Mouse (Mus musculus) lung, adult 18-20 months (tissue): Measurements from ENCODE around the gene Vps33b.
A peak's percentile ranks its signal among the peaks of the same experiment; 100 is the strongest.

ENCODE experiments used
- DNase-seq, 2 experiments: peaks; one replicate each; pipeline ENCODE4 v3.0.0; 2022; ENCODE audit warnings: mixed read lengths in 2 of 2

The Vps33b gene

GRCm38 (mm10) chr7:80269751-80270255 lies 354 bp downstream of the Vps33b start:
- DNase-seq = peak in 1 of 2 experiments; percentile 59

GRCm38 (mm10) chr7:80273456-80273855 lies 4.0 kb downstream of the Vps33b start:
- no peak for DNase-seq

- DNase-seq = no peak
Measured at GRCm38 (mm10) chr7:80276374-80276773, 6.9 kb downstream of the Vps33b start.

- no peak for DNase-seq
Measured at GRCm38 (mm10) chr7:80280032-80280431, 10.6 kb downstream of the Vps33b start.

GRCm38 (mm10) chr7:80280998-80281397 lies 11.5 kb downstream of the Vps33b start:
- DNase-seq = no peak

GRCm38 (mm10) chr7:80281646-80282045 lies 12.2 kb downstream of the Vps33b start:
- no peak for DNase-seq

GRCm38 (mm10) chr7:80283226-80283918 lies 13.9 kb downstream of the Vps33b start:
- no peak for DNase-seq

- DNase-seq = peak; percentile 64 to 77
Measured at GRCm38 (mm10) chr7:80284391-80284790, 14.9 kb downstream of the Vps33b start.

- DNase-seq = no peak
Measured at GRCm38 (mm10) chr7:80285725-80286124, 16.3 kb downstream of the Vps33b start.

GRCm38 (mm10) chr7:80287736-80288135 lies 18.3 kb downstream of the Vps33b start:
- no peak for DNase-seq

- DNase-seq = peak; percentile 99
Measured at GRCm38 (mm10) chr7:80294062-80294763, 24.8 kb downstream of the Vps33b start, which contains the start of gene Prc1. Prc1 (plus strand) TSS chr7:80294450.

- DNase-seq = no peak
Measured at GRCm38 (mm10) chr7:80294764-80295648, 25.6 kb downstream of the Vps33b start.

GRCm38 (mm10) chr7:80296462-80296861 lies 27.0 kb downstream of the Vps33b start:
- no peak for DNase-seq

- no peak for DNase-seq
Measured at GRCm38 (mm10) chr7:80297041-80297440, 27.6 kb downstream of the Vps33b start.

GRCm38 (mm10) chr7:80298754-80299153 lies 29.3 kb downstream of the Vps33b start:
- no peak for DNase-seq

- DNase-seq = no peak
Measured at GRCm38 (mm10) chr7:80299568-80299967, 30.1 kb downstream of the Vps33b start.

- no peak for DNase-seq
Measured at GRCm38 (mm10) chr7:80301522-80301921, 32.1 kb downstream of the Vps33b start.

- no peak for DNase-seq
Measured at GRCm38 (mm10) chr7:80307766-80308165, 38.3 kb downstream of the Vps33b start.

GRCm38 (mm10) chr7:80310771-80311170 lies 41.3 kb downstream of the Vps33b start:
- peak in 1 of 2 experiments; percentile 21 for DNase-seq

- no peak for DNase-seq
Measured at GRCm38 (mm10) chr7:80315733-80316132, 46.3 kb downstream of the Vps33b start.

GRCm38 (mm10) chr7:80317439-80318115 lies 48.1 kb downstream of the Vps33b start:
- no peak for DNase-seq

- DNase-seq = no peak
Measured at GRCm38 (mm10) chr7:80318670-80319069, 49.2 kb downstream of the Vps33b start.
